Mouse (Mus musculus): Measurements from ENCODE around the gene Aff3. TPM values are rescaled to one million over a fixed set of nuclear protein-coding genes. Genes with fewer than 3 reads are reported as not detected.

The Aff3 gene
- polyA plus RNA-seq, 1 experiment from 2014 or later, result 15.4 TPM

DNA sequence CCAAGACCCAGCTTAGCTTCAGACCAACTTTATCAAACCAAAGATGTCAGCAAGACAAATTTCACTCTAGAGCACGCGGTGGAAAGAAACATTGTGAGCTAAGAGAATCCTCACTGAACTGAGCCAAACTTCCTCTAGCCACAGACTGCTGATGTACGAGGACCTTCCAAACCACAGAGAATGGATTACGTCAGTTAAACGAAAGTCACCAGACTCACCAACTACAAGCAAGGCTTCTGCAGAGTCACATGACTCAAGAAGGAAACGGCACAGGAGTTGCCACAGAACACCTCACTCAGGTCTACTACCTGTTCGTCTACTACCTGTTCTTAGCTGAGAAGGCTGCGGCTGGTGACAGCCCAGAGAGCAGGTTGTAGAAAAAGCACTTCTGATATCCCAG, 107.1 kb downstream of the Aff3 start:
- WGBS, result 67% methylated on average over 8 of the region's 8 CpGs
- Histone ChIP-seq H3K27ac (replicated peaks) (no peak overlapping the region), H3K4me2 (replicated peaks) (no peak overlapping the region)

GRCm38 (mm10) chr1:38554546-38554945, 110.2 kb downstream of the Aff3 start:
- H3K4me3 ChIP-seq (replicated peaks), result no peak overlapping the region
- no peak overlapping the region for H3K27ac ChIP-seq (replicated peaks)
- H3K36me3 ChIP-seq, result no peaks in the 10 kb centered on the region
- no peak for ATAC-seq (ENCODE audit: insufficient number of reproducible peaks, low FRiP score, low TSS enrichment, low read depth)
- H3K27me3 ChIP-seq, result no peaks in the 10 kb centered on the region
- H3K9me3 ChIP-seq (replicated peaks), result no peaks in the 10 kb centered on the region
- H3K9ac ChIP-seq, result no peak overlapping the region
- 73% methylated on average over 3 of the region's 3 CpGs for WGBS
- 0 out of 2 replicates have a peak, but pooled peaks cover 8% of the 10 kb centered on the region for H3K4me1 ChIP-seq
- H3K4me2 ChIP-seq (replicated peaks), result no peak overlapping the region

More for the DNA sequence above, 107.1 kb downstream of the Aff3 start:
- no peak overlapping the region for H3K4me3 ChIP-seq (replicated peaks)
- H3K9me3 ChIP-seq (replicated peaks), result no peaks in the 10 kb centered on the region
- H3K9ac ChIP-seq, result no peak overlapping the region
- no peaks in the 10 kb centered on the region for H3K27me3 ChIP-seq
- peaks cover 14% of the 10 kb centered on the region; the same call in 1 of the 2 replicates for H3K4me1 ChIP-seq
- no peak for ATAC-seq (ENCODE audit: insufficient number of reproducible peaks, low FRiP score, low TSS enrichment, low read depth)
- H3K36me3 ChIP-seq, result no peaks in the 10 kb centered on the region

- no peak overlapping the region for H3K4me3 ChIP-seq (replicated peaks)
- no peaks in the 10 kb centered on the region for H3K36me3 ChIP-seq
- no peak for ATAC-seq (ENCODE audit: insufficient number of reproducible peaks, low FRiP score, low TSS enrichment, low read depth)
- H3K27ac ChIP-seq (replicated peaks), result no peak overlapping the region
- no peak overlapping the region for H3K4me2 ChIP-seq (replicated peaks)
- 49% methylated on average over 6 of the region's 6 CpGs for WGBS
- no peaks in the 10 kb centered on the region for H3K27me3 ChIP-seq
- no peaks in the 10 kb centered on the region for H3K9me3 ChIP-seq (replicated peaks)
- H3K4me1 ChIP-seq, result peaks cover 16% of the 10 kb centered on the region
- no peak overlapping the region for H3K9ac ChIP-seq
Measured at GRCm38 (mm10) chr1:38553090-38553489, 111.7 kb downstream of the Aff3 start.

DNA sequence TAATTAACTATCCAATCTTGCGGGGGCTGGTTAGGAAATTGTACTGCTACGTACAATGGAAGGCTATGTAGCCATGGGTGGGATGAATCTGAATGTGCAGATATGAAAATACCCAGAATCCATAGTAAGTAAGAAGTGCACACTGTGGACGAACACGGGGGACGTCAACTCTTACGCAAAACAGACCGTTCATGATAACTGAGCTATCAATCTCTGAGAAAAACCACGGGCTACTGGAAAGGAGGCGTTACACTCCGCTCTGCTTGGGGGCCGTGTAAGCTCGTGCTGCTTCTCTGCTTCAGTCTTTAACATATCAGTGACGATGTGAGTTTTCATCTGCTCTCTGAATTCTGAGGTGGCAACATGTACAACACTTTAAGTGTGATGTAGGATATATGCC, 114.2 kb downstream of the Aff3 start:
- Histone ChIP-seq H3K36me3 (no peaks in the 10 kb centered on the region), H3K4me3 (replicated peaks) (no peak overlapping the region), H3K27me3 (no peaks in the 10 kb centered on the region), H3K4me2 (replicated peaks) (no peak overlapping the region), H3K9me3 (replicated peaks) (no peaks in the 10 kb centered on the region), H3K9ac (no peak overlapping the region), H3K4me1 (peaks cover 30% of the 10 kb centered on the region), H3K27ac (replicated peaks) (no peak overlapping the region)
- 81% methylated on average over 13 of the region's 13 CpGs for WGBS
- no peak for ATAC-seq (ENCODE audit: insufficient number of reproducible peaks, low FRiP score, low TSS enrichment, low read depth)

DNA sequence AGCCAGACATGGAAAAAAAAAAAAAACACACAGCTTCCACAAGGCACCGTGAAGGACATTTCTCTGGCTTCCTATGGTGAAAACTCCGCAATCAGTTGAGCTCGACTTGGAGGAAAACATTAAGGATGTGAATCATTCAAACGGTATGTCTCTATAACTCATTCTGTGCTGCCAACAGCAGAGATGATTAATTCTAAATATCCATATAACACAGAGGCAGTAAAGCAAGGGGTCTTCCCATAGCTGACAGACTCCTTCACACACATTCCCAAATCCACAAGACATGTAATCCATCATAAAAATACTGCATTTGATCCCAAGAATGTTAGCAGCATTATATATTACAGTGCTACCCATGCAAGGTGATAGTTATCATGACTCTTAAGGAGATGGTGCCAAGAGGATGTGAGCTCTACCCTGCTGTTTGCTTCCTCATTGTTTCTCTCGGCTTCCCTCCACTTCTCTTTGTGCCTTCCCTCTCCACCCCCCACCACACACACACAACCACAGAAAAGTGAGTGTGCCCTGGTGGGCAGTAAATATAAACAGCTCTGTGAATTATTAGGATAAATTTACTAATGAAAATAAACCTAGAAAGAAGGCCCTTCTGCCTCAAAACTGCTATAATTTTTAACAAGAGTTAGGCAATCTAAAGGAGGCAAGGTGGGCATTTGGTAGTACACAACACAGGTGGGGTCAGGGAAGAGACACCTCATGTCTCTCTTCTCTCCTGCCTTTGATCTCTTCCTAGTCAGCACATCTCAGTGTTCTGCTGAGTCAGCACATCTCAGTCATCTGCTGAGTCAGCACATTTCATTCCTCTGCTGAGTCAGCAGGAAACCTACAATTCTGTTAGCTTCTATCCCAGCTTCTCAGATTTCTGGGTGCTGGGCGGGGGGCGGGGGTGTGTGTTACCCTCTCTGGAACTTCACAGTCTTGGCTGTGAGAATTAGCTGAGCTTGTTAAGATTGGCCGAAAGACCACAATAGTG, 115.8 kb downstream of the Aff3 start:
- no peak overlapping the region for H3K27ac ChIP-seq (replicated peaks)
- no peaks in the 10 kb centered on the region for H3K36me3 ChIP-seq
- ATAC-seq (ENCODE audit: insufficient number of reproducible peaks, low FRiP score, low TSS enrichment, low read depth), result no peak
- H3K9ac ChIP-seq, result no peak overlapping the region
- no peaks in the 10 kb centered on the region for H3K27me3 ChIP-seq
- no peak overlapping the region for H3K4me2 ChIP-seq (replicated peaks)
- WGBS, result 65% methylated on average over 8 of the region's 8 CpGs
- H3K4me3 ChIP-seq (replicated peaks), result no peak overlapping the region
- peaks cover 37% of the 10 kb centered on the region for H3K4me1 ChIP-seq
- no peaks in the 10 kb centered on the region for H3K9me3 ChIP-seq (replicated peaks)

DNA sequence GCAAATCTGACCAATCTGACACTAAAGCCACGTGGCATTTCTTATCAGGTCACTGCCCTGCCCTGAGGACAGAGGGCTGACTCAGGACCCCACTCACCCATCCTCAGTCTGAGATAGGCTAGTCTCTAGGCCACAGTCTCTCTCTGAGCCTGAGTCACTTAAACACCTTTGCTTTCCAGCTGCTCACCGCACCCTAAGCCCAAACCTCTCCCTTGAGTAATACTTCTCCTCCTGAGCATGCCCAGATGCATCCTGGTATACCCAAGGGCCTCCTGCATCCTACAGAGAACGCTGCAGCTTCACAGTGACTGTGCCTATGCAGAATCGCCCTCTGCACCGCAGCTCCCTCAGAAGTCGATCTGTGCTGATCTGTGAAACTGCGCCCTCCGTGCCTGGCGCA, 117.1 kb downstream of the Aff3 start:
- WGBS, result 84% methylated on average over 9 of the region's 9 CpGs
- H3K27ac ChIP-seq (replicated peaks), result no peak overlapping the region
- peaks cover 30% of the 10 kb centered on the region for H3K4me1 ChIP-seq
- no peak overlapping the region for H3K9ac ChIP-seq
- no peak overlapping the region for H3K4me2 ChIP-seq (replicated peaks)
- no peak overlapping the region for H3K4me3 ChIP-seq (replicated peaks)
- H3K9me3 ChIP-seq (replicated peaks), result no peaks in the 10 kb centered on the region
- no peaks in the 10 kb centered on the region for H3K36me3 ChIP-seq
- H3K27me3 ChIP-seq, result no peaks in the 10 kb centered on the region
- ATAC-seq (ENCODE audit: insufficient number of reproducible peaks, low FRiP score, low TSS enrichment, low read depth), result 0 out of 2 replicates have a peak, but pooled peaks have one; percentile 34

GRCm38 (mm10) chr1:38546696-38547095, 118.1 kb downstream of the Aff3 start:
- H3K4me3 ChIP-seq (replicated peaks), result no peak overlapping the region
- no peak for ATAC-seq (ENCODE audit: insufficient number of reproducible peaks, low FRiP score, low TSS enrichment, low read depth)
- no peak overlapping the region for H3K9ac ChIP-seq
- no peaks in the 10 kb centered on the region for H3K9me3 ChIP-seq (replicated peaks)
- H3K4me2 ChIP-seq (replicated peaks), result no peak overlapping the region
- no peak overlapping the region for H3K27ac ChIP-seq (replicated peaks)
- peaks cover 29% of the 10 kb centered on the region for H3K4me1 ChIP-seq
- no peaks in the 10 kb centered on the region for H3K27me3 ChIP-seq
- H3K36me3 ChIP-seq, result no peaks in the 10 kb centered on the region
- 70% methylated on average over 7 of the region's 7 CpGs for WGBS

DNA sequence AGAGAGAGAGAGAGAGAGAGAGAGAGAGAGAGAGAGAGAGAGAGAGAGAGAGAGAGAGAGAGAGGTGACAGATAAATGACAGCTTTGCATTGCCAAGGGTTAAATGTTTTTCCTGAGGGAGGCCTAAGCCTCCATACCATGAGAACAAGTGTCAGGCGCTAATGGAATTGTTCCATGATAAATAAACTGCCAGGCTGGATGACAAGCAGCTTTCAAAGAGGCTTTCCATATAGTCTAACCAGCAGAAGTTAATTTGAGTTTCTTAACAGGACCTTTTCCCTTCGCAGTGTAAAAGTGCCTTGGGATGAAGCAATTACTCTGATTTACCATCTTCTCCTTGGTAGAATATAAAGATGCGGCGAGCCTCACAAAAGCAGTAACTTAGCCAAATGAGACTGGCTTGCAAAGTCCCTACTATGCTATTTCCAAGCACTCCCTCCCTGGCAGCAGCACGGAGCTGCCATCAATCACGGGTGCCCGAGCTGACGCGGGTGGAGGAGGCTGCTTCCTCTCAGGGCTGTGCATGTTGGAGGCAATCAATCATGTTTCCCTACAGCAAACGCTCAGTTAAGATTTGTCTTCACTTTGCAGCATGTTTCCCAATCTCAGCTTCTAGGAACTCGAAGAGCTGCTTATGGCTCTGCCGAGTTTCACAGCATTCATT, 119.3 kb downstream of the Aff3 start:
- H3K4me2 ChIP-seq (replicated peaks), result no peak overlapping the region
- WGBS, result 39% methylated on average over 12 of the region's 12 CpGs

DNA sequence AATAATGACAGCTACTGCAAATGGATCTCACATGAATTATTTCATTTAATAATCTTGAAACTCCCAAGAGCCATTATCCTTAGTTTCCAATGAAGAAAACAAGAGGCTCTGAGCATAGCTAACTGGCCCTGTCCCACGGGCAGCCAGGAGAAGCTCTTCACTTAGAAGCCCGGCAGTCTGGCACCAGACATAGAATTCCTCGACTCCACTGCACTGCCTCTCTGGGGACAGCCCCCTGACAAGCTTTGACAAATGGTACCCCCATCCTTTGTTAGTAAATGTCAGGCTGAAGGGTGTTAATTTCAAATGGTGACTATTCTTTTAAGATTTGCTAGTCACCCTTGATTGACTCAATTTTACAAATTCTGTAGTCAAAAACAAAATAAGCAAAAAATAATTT, 120.3 kb downstream of the Aff3 start:
- 36% methylated on average over 3 of the region's 3 CpGs for WGBS
- H3K4me2 ChIP-seq (replicated peaks), result no peak overlapping the region
- no peaks in the 10 kb centered on the region for H3K27me3 ChIP-seq
- no peak overlapping the region for H3K9ac ChIP-seq
- peaks cover 29% of the 10 kb centered on the region for H3K4me1 ChIP-seq
- no peak overlapping the region for H3K4me3 ChIP-seq (replicated peaks)
- no peaks in the 10 kb centered on the region for H3K9me3 ChIP-seq (replicated peaks)
- no peaks in the 10 kb centered on the region for H3K36me3 ChIP-seq
- no peak for ATAC-seq (ENCODE audit: insufficient number of reproducible peaks, low FRiP score, low TSS enrichment, low read depth)
- H3K27ac ChIP-seq (replicated peaks), result no peak overlapping the region

More for the DNA sequence above, 119.3 kb downstream of the Aff3 start:
- Histone ChIP-seq H3K9ac (no peak overlapping the region), H3K27me3 (no peaks in the 10 kb centered on the region), H3K4me1 (peaks cover 29% of the 10 kb centered on the region), H3K9me3 (replicated peaks) (no peaks in the 10 kb centered on the region), H3K27ac (replicated peaks) (no peak overlapping the region), H3K36me3 (no peaks in the 10 kb centered on the region), H3K4me3 (replicated peaks) (no peak overlapping the region)
- ATAC-seq (ENCODE audit: insufficient number of reproducible peaks, low FRiP score, low TSS enrichment, low read depth), result no peak

DNA sequence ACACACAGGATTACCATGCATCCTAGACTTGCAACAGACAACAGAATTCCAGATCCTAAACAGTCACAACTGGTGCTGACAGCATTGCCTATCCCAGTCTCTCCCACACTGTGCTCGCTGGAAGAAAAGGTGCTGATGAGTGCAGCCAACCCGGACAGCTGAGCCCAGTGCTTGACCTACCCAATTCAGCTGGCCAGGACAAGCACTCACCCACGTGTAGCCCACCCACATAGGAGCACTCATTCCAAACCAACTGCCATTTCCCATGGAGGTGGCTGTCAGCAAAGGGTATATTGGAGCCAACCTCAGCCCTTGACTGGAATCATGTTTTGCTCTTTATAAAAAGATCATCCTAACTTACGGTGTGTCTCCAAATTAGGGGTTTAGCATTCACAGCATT, 123.2 kb downstream of the Aff3 start:
- Histone ChIP-seq H3K9me3 (replicated peaks) (no peaks in the 10 kb centered on the region), H3K9ac (no peak overlapping the region), H3K27ac (replicated peaks) (no peak overlapping the region), H3K27me3 (no peaks in the 10 kb centered on the region), H3K4me2 (replicated peaks) (no peak overlapping the region), H3K4me1 (peaks cover 13% of the 10 kb centered on the region), H3K36me3 (no peaks in the 10 kb centered on the region), H3K4me3 (replicated peaks) (no peak overlapping the region)
- ATAC-seq (ENCODE audit: insufficient number of reproducible peaks, low FRiP score, low TSS enrichment, low read depth), result no peak
- 76% methylated on average over 4 of the region's 4 CpGs for WGBS

- no peak overlapping the region for H3K27ac ChIP-seq (replicated peaks)
- 61% methylated on average over 16 of the region's 16 CpGs for whole genome bisulfite sequencing
- no peak overlapping the region for H3K9ac ChIP-seq
- no peak overlapping the region for H3K4me2 ChIP-seq (replicated peaks)
- H3K4me3 ChIP-seq (replicated peaks), result no peak overlapping the region
- no peaks in the 10 kb centered on the region for H3K9me3 ChIP-seq (replicated peaks)
- H3K36me3 ChIP-seq, result peaks cover 14% of the 10 kb centered on the region
- no peaks in the 10 kb centered on the region for H3K27me3 ChIP-seq
- no peak for ATAC-seq (ENCODE audit: insufficient number of reproducible peaks, low FRiP score, low TSS enrichment, low read depth)
- H3K4me1 ChIP-seq, result no peaks in the 10 kb centered on the region
Measured at GRCm38 (mm10) chr1:38536929-38537540, 127.7 kb downstream of the Aff3 start.
